Mouse (Mus musculus): ENCODE data around the gene Gabbr2. TPM values are rescaled to one million over a fixed set of nuclear protein-coding genes. Genes with fewer than 3 reads are reported as not detected.
A peak's percentile ranks its signal among the peaks of the same experiment; 100 is the strongest.

The Gabbr2 gene
- polyA plus RNA-seq (2012; rRNA removed) = 102 and 117 TPM in 2 replicates

DNA sequence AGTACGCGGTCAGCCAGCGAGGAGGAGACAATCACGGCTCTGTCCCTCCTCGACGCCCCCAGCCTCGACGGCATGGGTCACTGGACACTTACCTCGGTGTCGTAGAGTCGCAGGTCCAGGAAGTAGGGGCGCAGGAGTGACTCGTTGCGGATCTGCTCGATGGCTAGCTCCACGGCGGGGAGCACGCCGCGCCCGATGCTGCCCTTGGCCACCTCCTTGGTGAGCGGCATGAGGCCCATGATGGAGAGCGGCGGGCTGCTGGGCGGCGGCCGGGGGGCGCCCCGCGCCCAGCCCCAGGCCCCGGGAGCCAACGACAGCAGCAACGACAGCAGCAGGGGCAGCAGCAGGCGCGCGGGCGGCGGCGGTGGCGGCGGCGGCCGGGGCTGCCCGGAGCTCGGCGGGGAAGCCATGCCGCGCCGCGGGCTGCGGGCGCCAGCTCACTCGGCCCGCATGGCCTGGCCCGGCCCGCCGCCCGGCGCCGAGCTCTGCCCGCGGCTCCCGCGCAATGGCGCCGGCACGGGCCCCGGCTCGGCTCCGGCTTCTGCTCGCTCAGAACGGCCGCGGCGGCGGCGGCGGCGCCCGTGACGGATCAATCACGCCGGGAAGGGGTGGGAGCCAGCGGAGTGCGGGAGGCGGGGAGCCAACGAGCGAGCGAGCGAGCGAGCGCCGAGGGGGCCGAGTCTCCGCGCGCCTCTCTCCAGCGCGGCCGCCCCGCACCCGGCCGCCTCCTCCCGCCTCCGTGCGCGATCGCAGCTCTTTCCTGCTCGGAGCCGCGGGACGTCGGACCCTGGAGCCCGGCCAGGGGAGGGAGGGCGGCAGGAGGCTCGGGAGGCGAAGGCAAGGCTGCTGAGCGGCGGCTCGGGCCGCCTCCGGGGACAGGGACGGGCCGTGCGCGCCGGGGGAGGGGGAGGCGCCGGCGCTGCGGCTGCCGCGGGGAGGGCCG, at the start of gene Gabbr2:
Gabbr2 (minus strand) TSS at position 858 of the 943 bp plus-strand sequence.
- DNase-seq = peak; percentile 88 to 89
- H3K4me1 ChIP-seq (ENCODE audit: control insufficient read depth, insufficient read depth, low read length) = peaks cover 17% of the 10 kb centered on the region

DNA sequence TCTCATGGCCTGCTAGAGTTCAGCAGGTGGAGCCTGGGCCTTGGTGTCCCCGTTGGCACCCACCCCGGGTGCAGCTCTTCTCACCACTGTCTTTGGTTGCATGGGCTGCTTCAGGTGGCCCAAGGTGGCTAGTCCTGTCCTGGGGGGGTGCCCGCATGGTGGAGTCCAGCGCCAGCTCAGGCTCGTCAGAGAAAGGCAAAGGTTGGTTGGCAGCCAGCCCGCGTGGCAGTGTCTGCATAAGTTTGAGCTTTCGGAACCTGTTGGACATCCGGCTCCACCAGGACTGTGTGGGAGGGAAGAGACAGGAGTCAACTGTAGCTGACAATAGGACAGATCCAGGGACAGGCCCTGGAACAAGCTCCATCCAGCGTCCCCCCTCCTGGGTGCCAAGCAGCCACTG, 47.9 kb upstream of the Gabbr2 start:
- 80% methylated on average over 10 of the region's 10 CpGs for WGBS
- Histone ChIP-seq H3K27ac (ENCODE audit: insufficient read depth, low read length) (no peak overlapping the region), H3K27me3 (ENCODE audit: control insufficient read depth, insufficient read depth, low read length) (no peaks in the 10 kb centered on the region), H3K4me3 (replicated peaks; ENCODE audit: insufficient read depth, low read depth, low read length) (no peak overlapping the region), H3K4me1 (ENCODE audit: control insufficient read depth, insufficient read depth, low read length) (peaks cover 14% of the 10 kb centered on the region)
- no peak for TF ChIP-seq CTCF (IDR thresholded peaks at IDR 0.05; ENCODE audit: borderline replicate concordance, insufficient read depth, low read depth, low read length)
- no peak for TF ChIP-seq POLR2A (IDR thresholded peaks at IDR 0.05; ENCODE audit: borderline replicate concordance, insufficient read depth, low read length)
- no peak for DNase-seq

More for the DNA sequence above, at the start of gene Gabbr2:
- Histone ChIP-seq H3K27ac (ENCODE audit: insufficient read depth, low read length) (peak within 1 kb of the TSS; percentile 85), H3K4me3 (replicated peaks; ENCODE audit: insufficient read depth, low read depth, low read length) (peak within 1 kb of the TSS; percentile 81), H3K27me3 (ENCODE audit: control insufficient read depth, insufficient read depth, low read length) (no peaks in the 10 kb centered on the region)
- WGBS = 1% methylated on average over 123 of the region's 134 CpGs
- TF ChIP-seq CTCF (IDR thresholded peaks at IDR 0.05; ENCODE audit: borderline replicate concordance, insufficient read depth, low read depth, low read length) (no peak), POLR2A (IDR thresholded peaks at IDR 0.05; ENCODE audit: borderline replicate concordance, insufficient read depth, low read length) (peak; percentile 53; the same call in 1 of the 2 replicates)

DNA sequence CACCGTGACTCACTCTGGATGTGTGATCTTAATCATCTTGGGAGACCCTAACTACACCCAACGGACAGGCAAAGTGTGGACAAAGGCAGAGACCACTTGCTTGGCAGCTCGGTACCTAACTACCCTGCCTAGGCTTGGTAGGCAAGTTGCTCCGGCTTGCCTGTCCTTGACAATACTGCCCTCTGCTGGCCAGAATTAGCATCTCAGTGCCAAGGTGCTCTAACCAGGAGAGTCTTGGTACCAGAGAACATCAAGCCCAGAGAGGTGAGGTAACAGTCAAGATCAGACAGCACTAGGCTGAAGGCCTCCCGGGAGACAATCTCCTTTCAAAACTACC, 45.6 kb upstream of the Gabbr2 start:
- H3K4me3 ChIP-seq (replicated peaks; ENCODE audit: insufficient read depth, low read depth, low read length) = no peak overlapping the region
- H3K27ac ChIP-seq (ENCODE audit: insufficient read depth, low read length) = no peak overlapping the region
- H3K4me1 ChIP-seq (ENCODE audit: control insufficient read depth, insufficient read depth, low read length) = peaks cover 14% of the 10 kb centered on the region
- 19% methylated on average over 5 of the region's 5 CpGs for whole genome bisulfite sequencing
- no peaks in the 10 kb centered on the region for H3K27me3 ChIP-seq (ENCODE audit: control insufficient read depth, insufficient read depth, low read length)
- no peak for TF ChIP-seq POLR2A (IDR thresholded peaks at IDR 0.05; ENCODE audit: borderline replicate concordance, insufficient read depth, low read length)
- TF ChIP-seq CTCF (IDR thresholded peaks at IDR 0.05; ENCODE audit: borderline replicate concordance, insufficient read depth, low read depth, low read length) = peak; percentile 99
- peak; percentile 81 to 89 for DNase-seq

DNA sequence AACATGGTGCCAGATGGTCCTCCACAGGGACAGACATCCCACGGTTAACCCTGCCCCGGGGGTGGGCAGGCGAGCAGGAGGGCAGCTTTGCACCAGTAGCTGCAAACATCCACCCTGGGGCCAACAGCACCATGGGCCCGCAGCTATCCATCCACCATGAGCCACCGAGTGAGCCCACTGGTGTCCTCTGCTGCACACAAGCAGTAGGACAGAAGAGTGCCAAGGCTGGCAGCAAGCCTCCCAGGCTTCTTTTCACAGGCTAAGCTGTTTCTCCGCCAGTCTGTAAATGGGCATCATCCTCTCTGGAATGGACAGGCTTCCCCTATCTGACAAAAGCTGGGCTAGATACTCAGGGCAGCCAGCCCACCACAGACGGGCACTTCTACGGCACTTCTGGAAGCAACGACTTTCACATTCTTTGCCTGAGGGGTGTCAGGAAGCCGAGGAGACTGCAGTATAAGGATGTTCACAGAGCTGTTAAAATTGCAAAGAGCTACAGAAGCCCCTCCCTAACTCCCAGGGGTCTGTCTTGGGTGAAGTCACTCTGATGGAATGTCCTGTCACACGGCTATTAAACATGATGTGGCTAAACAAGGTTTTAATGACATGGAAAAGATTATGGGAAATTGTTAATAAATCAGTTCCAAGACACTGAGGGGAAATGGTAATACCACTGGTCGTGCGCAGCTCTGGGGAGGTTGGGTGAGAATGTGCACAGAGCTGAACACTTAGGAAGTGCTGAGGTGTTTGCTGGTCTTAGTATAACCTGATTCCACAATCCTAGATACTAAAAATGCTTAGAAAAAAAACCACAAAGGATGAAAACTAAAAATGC, 45.0 kb upstream of the Gabbr2 start:
- no peak overlapping the region for H3K27ac ChIP-seq (ENCODE audit: insufficient read depth, low read length)
- no peaks in the 10 kb centered on the region for H3K27me3 ChIP-seq (ENCODE audit: control insufficient read depth, insufficient read depth, low read length)
- DNase-seq = peak; percentile 63 to 69
- TF ChIP-seq POLR2A (IDR thresholded peaks at IDR 0.05; ENCODE audit: borderline replicate concordance, insufficient read depth, low read length) (no peak), CTCF (IDR thresholded peaks at IDR 0.05; ENCODE audit: borderline replicate concordance, insufficient read depth, low read depth, low read length) (peak; percentile 44)
- no peak overlapping the region for H3K4me3 ChIP-seq (replicated peaks; ENCODE audit: insufficient read depth, low read depth, low read length)
- peaks cover 14% of the 10 kb centered on the region for H3K4me1 ChIP-seq (ENCODE audit: control insufficient read depth, insufficient read depth, low read length)
- 22% methylated on average over 13 of the region's 13 CpGs for WGBS

DNA sequence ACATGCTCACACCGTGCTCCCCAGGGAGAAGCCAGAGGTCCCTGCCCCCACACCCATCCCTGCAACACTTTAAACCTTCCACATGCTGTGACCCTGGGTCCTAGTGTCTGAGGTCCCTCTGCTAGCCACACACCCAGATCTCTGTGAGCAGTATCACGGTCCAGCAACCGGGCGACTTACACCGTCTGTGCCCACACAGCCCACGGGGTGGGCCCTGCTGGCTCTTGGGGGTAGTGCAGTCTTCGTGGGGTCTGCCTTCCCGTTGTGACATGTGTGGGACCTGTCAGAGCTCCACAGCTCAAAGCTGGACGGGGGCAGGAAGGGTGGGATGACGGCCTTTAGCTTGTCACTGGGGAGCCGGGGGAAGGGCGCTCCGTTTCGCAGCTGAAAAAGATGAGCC, 43.9 kb upstream of the Gabbr2 start:
- Histone ChIP-seq H3K4me3 (replicated peaks; ENCODE audit: insufficient read depth, low read depth, low read length) (no peak overlapping the region), H3K27me3 (ENCODE audit: control insufficient read depth, insufficient read depth, low read length) (no peaks in the 10 kb centered on the region), H3K4me1 (ENCODE audit: control insufficient read depth, insufficient read depth, low read length) (peaks cover 14% of the 10 kb centered on the region), H3K27ac (ENCODE audit: insufficient read depth, low read length) (no peak overlapping the region)
- TF ChIP-seq POLR2A (IDR thresholded peaks at IDR 0.05; ENCODE audit: borderline replicate concordance, insufficient read depth, low read length) = no peak
- TF ChIP-seq CTCF (IDR thresholded peaks at IDR 0.05; ENCODE audit: borderline replicate concordance, insufficient read depth, low read depth, low read length) = no peak
- DNase-seq = no peak
- 76% methylated on average over 14 of the region's 14 CpGs for WGBS

DNA sequence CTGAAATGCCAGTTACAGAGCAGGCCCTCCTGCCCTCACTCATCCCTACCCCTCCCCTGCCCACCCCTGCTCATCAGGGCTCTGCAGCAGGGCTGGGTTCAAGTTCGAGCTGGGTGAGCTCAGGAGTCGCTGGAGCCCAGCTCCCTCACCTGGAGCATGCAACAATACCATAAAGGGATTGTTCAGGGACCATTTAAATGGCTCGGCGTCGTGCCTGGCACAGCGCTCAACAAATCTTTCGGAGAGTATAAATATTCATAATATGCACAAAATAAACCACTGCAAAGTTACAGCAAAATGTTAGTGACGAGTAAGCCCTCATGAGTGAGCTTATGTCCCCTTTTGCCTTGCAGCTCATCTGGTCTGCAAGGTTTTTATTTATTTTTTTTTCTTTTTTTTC, 40.5 kb upstream of the Gabbr2 start:
- peaks cover 14% of the 10 kb centered on the region for H3K4me1 ChIP-seq (ENCODE audit: control insufficient read depth, insufficient read depth, low read length)
- DNase-seq = no peak
- H3K4me3 ChIP-seq (replicated peaks; ENCODE audit: insufficient read depth, low read depth, low read length) = no peak overlapping the region
- TF ChIP-seq CTCF (IDR thresholded peaks at IDR 0.05; ENCODE audit: borderline replicate concordance, insufficient read depth, low read depth, low read length) = no peak
- no peak for TF ChIP-seq POLR2A (IDR thresholded peaks at IDR 0.05; ENCODE audit: borderline replicate concordance, insufficient read depth, low read length)
- H3K27me3 ChIP-seq (ENCODE audit: control insufficient read depth, insufficient read depth, low read length) = no peaks in the 10 kb centered on the region
- WGBS = 89% methylated on average over 8 of the region's 8 CpGs
- no peak overlapping the region for H3K27ac ChIP-seq (ENCODE audit: insufficient read depth, low read length)

DNA sequence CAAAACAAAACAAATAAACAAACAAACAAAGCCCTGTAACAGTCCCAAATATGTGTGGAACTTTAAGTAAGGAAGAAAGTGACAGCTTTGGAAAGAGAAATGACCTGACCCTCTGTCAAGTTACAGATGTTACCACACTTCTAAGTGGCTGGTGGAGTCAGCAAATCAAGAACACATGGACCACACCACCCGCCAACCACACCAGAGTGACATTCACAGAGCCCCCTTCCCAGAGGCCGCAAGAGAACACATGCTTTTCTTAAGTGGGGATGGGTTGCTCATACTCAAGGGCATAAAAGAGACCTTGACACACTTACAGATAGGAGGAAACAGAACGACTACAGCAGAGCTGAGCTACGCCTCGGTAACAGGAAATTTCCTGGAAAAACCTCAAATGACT, 37.1 kb upstream of the Gabbr2 start:
- no peak overlapping the region for H3K4me3 ChIP-seq (replicated peaks; ENCODE audit: insufficient read depth, low read depth, low read length)

More for the DNA sequence above, 37.1 kb upstream of the Gabbr2 start:
- no peak for DNase-seq
- Histone ChIP-seq H3K27me3 (ENCODE audit: control insufficient read depth, insufficient read depth, low read length) (no peaks in the 10 kb centered on the region), H3K27ac (ENCODE audit: insufficient read depth, low read length) (no peak overlapping the region), H3K4me1 (ENCODE audit: control insufficient read depth, insufficient read depth, low read length) (no peaks in the 10 kb centered on the region)
- 93% methylated on average over 5 of the region's 5 CpGs for WGBS
- TF ChIP-seq CTCF (IDR thresholded peaks at IDR 0.05; ENCODE audit: borderline replicate concordance, insufficient read depth, low read depth, low read length) (no peak), POLR2A (IDR thresholded peaks at IDR 0.05; ENCODE audit: borderline replicate concordance, insufficient read depth, low read length) (no peak)

Measured in cerebellum, adult 2 months (tissue).